Mouse (Mus musculus): Measurements from ENCODE around the gene Wdr45.
"Not testable (repeated sequence)": the region's sequence is repeated elsewhere in the genome, so short reads cannot be mapped to it uniquely, and the experiment has no call there.

GRCm38 (mm10) chrX:7716058-7716457, 1.9 kb downstream of the Wdr45 start:
- TF ChIP-seq CTCF, POLR2A (IDR thresholded peaks at IDR 0.05; ENCODE audit: extremely low read depth, insufficient read depth, low read length): not testable (repeated sequence)
